Mouse (Mus musculus): ENCODE results near the gene Ergic1. TPM values are rescaled to one million over a fixed set of nuclear protein-coding genes. Genes with fewer than 3 reads are reported as not detected.
A peak's percentile ranks its signal among the peaks of the same experiment; 100 is the strongest.

Ergic1 gene
- polyA plus RNA-seq, 1 experiment, result 218 TPM

DNA sequence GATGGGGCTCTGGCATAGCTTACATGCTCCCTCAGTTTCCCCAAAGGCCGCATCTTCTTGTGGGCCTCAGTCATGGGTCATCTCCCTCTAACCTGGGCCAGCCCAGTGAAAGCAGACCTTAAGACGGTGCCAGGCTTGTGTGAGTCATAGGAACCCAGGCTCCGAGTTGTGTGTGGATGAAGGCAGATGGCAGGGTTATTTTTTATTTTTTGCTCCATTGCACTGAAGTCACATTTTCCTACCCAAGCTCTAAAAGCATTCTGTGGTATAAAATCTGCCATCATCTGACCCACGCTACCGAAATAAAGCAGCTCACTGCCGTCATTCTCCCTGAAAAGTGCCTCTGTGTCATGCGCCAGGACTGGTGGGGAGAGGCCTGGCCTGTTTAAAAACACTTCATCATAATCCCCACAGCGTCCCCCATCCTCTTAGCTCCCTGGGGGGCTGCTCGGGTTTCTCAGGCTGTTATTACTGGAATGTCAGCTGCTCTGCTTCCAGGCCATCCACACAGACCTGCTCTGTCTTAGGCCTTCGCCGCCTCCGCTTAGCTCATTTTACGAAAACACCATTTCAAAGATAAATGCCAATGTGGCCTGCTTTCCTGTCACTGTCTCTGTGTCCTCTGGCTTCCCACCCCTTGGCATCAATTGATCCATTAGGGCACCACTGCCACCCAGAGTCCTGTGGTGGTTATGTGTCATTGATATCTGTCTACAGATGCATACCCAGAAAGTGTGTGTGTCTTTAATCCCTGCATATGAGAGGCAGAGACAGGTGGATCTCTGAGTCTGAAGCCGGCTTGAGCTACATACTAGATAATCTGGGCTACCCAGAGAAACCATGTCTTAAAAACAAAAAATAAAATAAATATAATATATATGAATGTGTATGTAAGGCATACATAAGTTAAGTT is 89.4 kb downstream of the Ergic1 start:
- no peak for DNase-seq (ENCODE audit: low read depth)
- no peak for TF ChIP-seq POLR2A (IDR thresholded peaks at IDR 0.05; ENCODE audit: borderline replicate concordance, extremely low read depth, insufficient read depth, insufficient read length, poor library complexity, severe bottlenecking)
- no peak for TF ChIP-seq CTCF (IDR thresholded peaks at IDR 0.05; ENCODE audit: borderline replicate concordance, extremely low read depth, insufficient read depth, insufficient read length)

- peak; percentile 57 for DNase-seq (ENCODE audit: low read depth)
- no peak for TF ChIP-seq CTCF (IDR thresholded peaks at IDR 0.05; ENCODE audit: borderline replicate concordance, extremely low read depth, insufficient read depth, insufficient read length)
- no peak for TF ChIP-seq POLR2A (IDR thresholded peaks at IDR 0.05; ENCODE audit: borderline replicate concordance, extremely low read depth, insufficient read depth, insufficient read length, poor library complexity, severe bottlenecking)
These were observed 97.7 kb downstream of the Ergic1 start for GRCm38 (mm10) chr17:26658854-26659572.

DNA sequence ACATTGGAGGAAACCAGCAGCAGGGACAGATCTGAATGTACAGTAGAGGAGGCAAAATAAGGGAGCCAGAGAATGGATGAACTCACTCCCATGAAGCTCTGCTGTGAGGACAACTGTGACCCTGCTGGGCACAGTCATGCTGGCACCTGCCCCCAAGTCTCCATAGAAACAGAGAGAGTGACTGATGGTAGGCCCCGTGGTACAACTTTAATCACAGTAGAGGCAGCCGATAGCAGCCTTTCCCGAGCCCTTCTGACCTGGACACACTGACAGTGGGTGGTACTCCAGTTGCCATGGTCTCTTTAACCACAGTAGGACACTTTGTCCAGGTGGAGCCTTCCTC is 98.3 kb downstream of the Ergic1 start:
- TF ChIP-seq CTCF (IDR thresholded peaks at IDR 0.05; ENCODE audit: borderline replicate concordance, extremely low read depth, insufficient read depth, insufficient read length) (no peak), POLR2A (IDR thresholded peaks at IDR 0.05; ENCODE audit: borderline replicate concordance, extremely low read depth, insufficient read depth, insufficient read length, poor library complexity, severe bottlenecking) (no peak)
- no peak for DNase-seq (ENCODE audit: low read depth)

DNA sequence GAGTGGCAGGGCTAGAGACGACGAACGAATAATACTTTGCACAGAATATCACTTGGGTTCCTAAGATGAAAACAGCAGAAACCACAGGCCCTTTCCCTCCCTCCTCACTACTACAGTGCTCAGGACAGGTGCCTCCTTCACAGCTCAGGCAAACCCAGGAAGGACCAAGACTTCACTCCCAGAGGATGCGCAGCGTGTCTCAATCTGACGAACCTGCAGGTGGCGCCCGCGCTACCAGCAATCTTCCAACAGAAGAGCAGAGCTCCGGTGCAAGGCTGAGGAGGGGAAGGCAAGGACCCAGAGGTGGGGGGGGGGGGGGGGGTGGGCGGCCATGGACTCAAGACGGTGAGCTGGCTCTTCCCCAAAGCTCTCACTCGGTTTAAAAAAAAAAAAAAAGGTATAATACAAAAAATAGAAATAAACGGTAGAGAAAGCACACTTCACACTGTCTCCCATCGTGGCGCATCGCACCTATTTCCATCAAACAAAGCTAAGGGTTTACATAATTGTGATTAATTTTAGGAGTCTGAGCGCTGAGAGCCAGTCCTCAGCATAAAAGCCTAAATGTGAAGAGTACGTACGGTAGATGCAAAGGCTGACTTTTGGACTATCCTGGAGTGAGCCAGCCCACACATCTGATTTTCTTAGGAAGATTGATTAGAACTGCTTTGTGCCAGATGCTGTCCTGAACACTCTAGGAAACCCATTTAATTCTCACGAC is 99.1 kb downstream of the Ergic1 start:
- peak; percentile 86 for DNase-seq (ENCODE audit: low read depth)
- no peak for TF ChIP-seq POLR2A (IDR thresholded peaks at IDR 0.05; ENCODE audit: borderline replicate concordance, extremely low read depth, insufficient read depth, insufficient read length, poor library complexity, severe bottlenecking)
- TF ChIP-seq CTCF (IDR thresholded peaks at IDR 0.05; ENCODE audit: borderline replicate concordance, extremely low read depth, insufficient read depth, insufficient read length), result peak; percentile 87

- DNase-seq (ENCODE audit: low read depth), result no peak
- no peak for TF ChIP-seq CTCF (IDR thresholded peaks at IDR 0.05; ENCODE audit: borderline replicate concordance, extremely low read depth, insufficient read depth, insufficient read length)
These were observed 100.9 kb downstream of the Ergic1 start for GRCm38 (mm10) chr17:26662204-26662603.

DNA sequence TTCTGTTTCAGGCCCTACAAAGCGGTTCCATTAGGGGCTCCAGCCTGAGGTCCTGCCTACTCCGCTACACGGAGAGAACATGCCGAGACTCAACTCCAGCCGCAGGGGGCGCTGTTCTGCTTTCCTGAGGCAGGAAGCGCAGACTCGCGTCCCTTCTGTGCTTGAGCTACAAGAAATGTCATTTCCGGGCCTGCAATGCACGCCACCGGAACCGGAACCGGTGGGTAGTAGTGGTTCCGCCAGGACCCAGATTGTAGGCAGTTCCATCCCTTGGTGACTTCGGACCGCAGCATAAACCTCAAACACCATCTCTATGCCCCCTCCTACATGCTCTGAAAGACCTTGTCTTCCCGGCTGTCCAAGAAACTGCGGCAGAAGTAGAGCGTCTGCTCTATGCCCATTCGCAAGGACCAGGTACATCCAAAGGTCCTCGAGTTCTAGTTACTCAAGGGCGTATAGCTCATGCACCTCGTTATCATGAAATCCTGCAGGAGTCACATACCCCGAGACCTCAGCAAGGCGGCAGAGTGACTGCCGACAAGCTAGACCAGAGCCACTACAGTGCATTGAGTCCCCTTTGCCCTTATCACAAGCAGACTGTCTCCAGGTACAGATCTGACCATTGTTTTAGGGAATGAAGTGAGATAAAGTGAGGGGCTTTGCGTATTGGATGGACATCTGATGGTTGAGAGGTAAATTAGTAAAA is 101.8 kb downstream of the Ergic1 start, which contains the start of gene Atp6v0e:
Atp6v0e (plus strand) TSS at position 254 of the 706 bp plus-strand sequence.
- DNase-seq (ENCODE audit: low read depth), result peak; percentile 99
- TF ChIP-seq CTCF (IDR thresholded peaks at IDR 0.05; ENCODE audit: borderline replicate concordance, extremely low read depth, insufficient read depth, insufficient read length), result peak; percentile 98
- TF ChIP-seq POLR2A (IDR thresholded peaks at IDR 0.05; ENCODE audit: borderline replicate concordance, extremely low read depth, insufficient read depth, insufficient read length, poor library complexity, severe bottlenecking), result peak; percentile 20; the same call in 1 of the 2 replicates

- TF ChIP-seq POLR2A (IDR thresholded peaks at IDR 0.05; ENCODE audit: borderline replicate concordance, extremely low read depth, insufficient read depth, insufficient read length, poor library complexity, severe bottlenecking) (no peak), CTCF (IDR thresholded peaks at IDR 0.05; ENCODE audit: borderline replicate concordance, extremely low read depth, insufficient read depth, insufficient read length) (no peak)
- DNase-seq (ENCODE audit: low read depth), result no peak
These were observed 104.3 kb downstream of the Ergic1 start for GRCm38 (mm10) chr17:26665600-26665999.

GRCm38 (mm10) chr17:26671268-26671667 is 110.0 kb downstream of the Ergic1 start:
- no peak for DNase-seq (ENCODE audit: low read depth)
- TF ChIP-seq CTCF (IDR thresholded peaks at IDR 0.05; ENCODE audit: borderline replicate concordance, extremely low read depth, insufficient read depth, insufficient read length) (no peak), POLR2A (IDR thresholded peaks at IDR 0.05; ENCODE audit: borderline replicate concordance, extremely low read depth, insufficient read depth, insufficient read length, poor library complexity, severe bottlenecking) (no peak)

DNA sequence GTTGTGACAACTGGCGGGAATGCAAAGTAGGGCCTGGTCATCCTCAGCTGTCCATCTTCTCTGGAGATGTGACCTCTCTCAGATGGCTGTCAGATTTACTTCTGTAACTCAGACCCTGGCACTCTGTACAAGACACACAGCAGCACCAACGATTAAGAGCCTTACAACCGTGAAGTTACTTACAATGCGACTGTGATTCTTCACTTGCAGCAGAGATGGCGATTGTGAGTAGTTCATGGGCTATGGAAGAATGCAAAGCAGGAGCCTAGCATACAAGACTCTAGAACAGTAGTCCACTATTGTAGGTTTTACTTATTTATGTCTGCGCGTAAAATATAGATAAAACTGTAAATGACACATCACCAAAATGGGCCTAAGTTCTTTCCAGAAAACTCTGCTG is 114.6 kb downstream of the Ergic1 start:
- no peak for TF ChIP-seq CTCF (IDR thresholded peaks at IDR 0.05; ENCODE audit: borderline replicate concordance, extremely low read depth, insufficient read depth, insufficient read length)
- no peak for TF ChIP-seq POLR2A (IDR thresholded peaks at IDR 0.05; ENCODE audit: borderline replicate concordance, extremely low read depth, insufficient read depth, insufficient read length, poor library complexity, severe bottlenecking)
- no peak for DNase-seq (ENCODE audit: low read depth)

DNA sequence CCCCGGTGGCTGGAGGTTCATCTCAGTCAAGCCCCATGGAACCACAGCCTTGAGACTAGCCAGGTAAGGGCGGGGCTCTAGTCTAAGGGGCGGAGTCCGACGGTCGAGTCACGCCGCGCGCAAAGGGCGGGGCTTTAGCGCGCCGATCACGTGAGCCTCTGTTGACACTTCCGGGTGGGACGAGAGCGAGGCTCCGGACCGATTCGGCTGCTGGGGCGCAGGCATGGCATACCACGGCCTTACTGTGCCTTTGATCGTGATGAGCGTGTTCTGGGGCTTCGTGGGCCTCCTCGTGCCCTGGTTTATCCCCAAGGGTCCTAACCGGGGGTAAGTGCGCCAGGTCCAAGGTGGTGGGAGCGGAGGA is 114.9 kb downstream of the Ergic1 start:
- no peak for TF ChIP-seq CTCF (IDR thresholded peaks at IDR 0.05; ENCODE audit: borderline replicate concordance, extremely low read depth, insufficient read depth, insufficient read length)
- peak; percentile 61; the same call in 1 of the 2 replicates for TF ChIP-seq POLR2A (IDR thresholded peaks at IDR 0.05; ENCODE audit: borderline replicate concordance, extremely low read depth, insufficient read depth, insufficient read length, poor library complexity, severe bottlenecking)

More for the DNA sequence above, 114.9 kb downstream of the Ergic1 start:
- peak; percentile 95 for DNase-seq (ENCODE audit: low read depth)

Measured in brain, embryonic 14.5 days (tissue).